Mouse (Mus musculus): ENCODE results near the gene Cstf3.

Gene Cstf3

GRCm38 (mm10) chr2:104605560-104605959, 15.2 kb downstream of the Cstf3 start:
- no peak for DNase-seq

GRCm38 (mm10) chr2:104614786-104615185, 24.5 kb downstream of the Cstf3 start:
- no peak for DNase-seq

GRCm38 (mm10) chr2:104615985-104616711, 25.8 kb downstream of the Cstf3 start:
- DNase-seq, result no peak

GRCm38 (mm10) chr2:104658659-104659058, 68.3 kb downstream of the Cstf3 start:
- no peak for DNase-seq

GRCm38 (mm10) chr2:104663372-104664100, 73.2 kb downstream of the Cstf3 start:
- DNase-seq, result peak; percentile 59

GRCm38 (mm10) chr2:104669122-104669804, 78.9 kb downstream of the Cstf3 start:
- no peak for DNase-seq

GRCm38 (mm10) chr2:104671724-104672123, 81.4 kb downstream of the Cstf3 start:
- no peak for DNase-seq

GRCm38 (mm10) chr2:104677326-104677725, 87.0 kb downstream of the Cstf3 start:
- no peak for DNase-seq

- peak; percentile 53 for DNase-seq
Measured at GRCm38 (mm10) chr2:104684771-104685170, 94.4 kb downstream of the Cstf3 start.

GRCm38 (mm10) chr2:104685418-104685817, 95.1 kb downstream of the Cstf3 start:
- DNase-seq, result peak; percentile 69

- DNase-seq, result no peak
Measured at GRCm38 (mm10) chr2:104687261-104687660, 96.9 kb downstream of the Cstf3 start.

GRCm38 (mm10) chr2:104688321-104688720, 98.0 kb downstream of the Cstf3 start:
- DNase-seq, result peak; percentile 39

GRCm38 (mm10) chr2:104688724-104689123, 98.4 kb downstream of the Cstf3 start:
- DNase-seq, result no peak

GRCm38 (mm10) chr2:104690720-104691119, 100.4 kb downstream of the Cstf3 start:
- DNase-seq, result no peak

GRCm38 (mm10) chr2:104692551-104692950, 102.2 kb downstream of the Cstf3 start:
- no peak for DNase-seq

GRCm38 (mm10) chr2:104699659-104700058, 109.3 kb downstream of the Cstf3 start:
- DNase-seq, result no peak

GRCm38 (mm10) chr2:104703158-104703557, 112.8 kb downstream of the Cstf3 start:
- DNase-seq, result no peak

- no peak for DNase-seq
Measured at GRCm38 (mm10) chr2:104704355-104704754, 114.0 kb downstream of the Cstf3 start.

GRCm38 (mm10) chr2:104709786-104710337, 119.5 kb downstream of the Cstf3 start:
- no peak for DNase-seq

GRCm38 (mm10) chr2:104710670-104711370, 120.5 kb downstream of the Cstf3 start:
- no peak for DNase-seq

GRCm38 (mm10) chr2:104711585-104712485, 121.5 kb downstream of the Cstf3 start, which contains the start of gene Tcp11l1:
Gene Tcp11l1, minus strand, starts transcription at chr2:104712169.
- DNase-seq, result peak; percentile 59

- DNase-seq, result no peak
Measured at GRCm38 (mm10) chr2:104712486-104712809, 122.1 kb downstream of the Cstf3 start.

All from kidney, adult 11 months (tissue).